Mouse (Mus musculus): ENCODE measurements at regions not wholly inside any gene's neighbourhood (a gene's known extent, or its start where the extent isn't known, plus 50 kb on each side); places are given as distances from the start of the nearest gene placed in this dataset.

GRCm38 (mm10) chr14:48891216-48891615, 174.7 kb upstream of the Ap5m1 start:
- Histone ChIP-seq H3K36me3 (no peaks in the 10 kb centered on the region), H3K4me1 (no peaks in the 10 kb centered on the region), H3K9me3 (replicated peaks) (no peaks in the 10 kb centered on the region), H3K27ac (no peak overlapping the region), H3K27me3 (replicated peaks) (peaks cover 20% of the 10 kb centered on the region; the same call in 1 of the 2 replicates), H3K9ac (no peak overlapping the region), H3K4me2 (no peak overlapping the region), H3K4me3 (no peak overlapping the region)
- no peak for ATAC-seq
- WGBS (ENCODE audit: insufficient replicate concordance): 58% methylated on average over 9 of the region's 9 CpGs

GRCm38 (mm10) chr14:48888954-48889353, 176.9 kb upstream of the Ap5m1 start:
- no peak overlapping the region for H3K9ac ChIP-seq
- H3K27ac ChIP-seq: no peak overlapping the region
- 10% methylated on average over 13 of the region's 13 CpGs for WGBS (ENCODE audit: insufficient replicate concordance)
- H3K9me3 ChIP-seq (replicated peaks): no peaks in the 10 kb centered on the region
- ATAC-seq: no peak
- peaks cover 10% of the 10 kb centered on the region; the same call in 1 of the 2 replicates for H3K27me3 ChIP-seq (replicated peaks)
- no peak overlapping the region for H3K4me3 ChIP-seq
- H3K36me3 ChIP-seq: no peaks in the 10 kb centered on the region
- H3K4me1 ChIP-seq: no peaks in the 10 kb centered on the region
- no peak overlapping the region for H3K4me2 ChIP-seq

GRCm38 (mm10) chr14:48880041-48880440, 185.9 kb upstream of the Ap5m1 start:
- Histone ChIP-seq H3K9me3 (replicated peaks) (no peaks in the 10 kb centered on the region), H3K27me3 (replicated peaks) (0 out of 2 replicates have a peak, but pooled peaks cover 5% of the 10 kb centered on the region), H3K9ac (no peak overlapping the region), H3K4me2 (no peak overlapping the region), H3K4me1 (no peaks in the 10 kb centered on the region), H3K27ac (no peak overlapping the region), H3K36me3 (no peaks in the 10 kb centered on the region), H3K4me3 (no peak overlapping the region)
- no peak for ATAC-seq
- 59% methylated on average over 6 of the region's 6 CpGs for WGBS (ENCODE audit: insufficient replicate concordance)

GRCm38 (mm10) chr14:48877998-48878657, 187.8 kb upstream of the Ap5m1 start:
- Histone ChIP-seq H3K4me2 (no peak overlapping the region), H3K4me3 (no peak overlapping the region), H3K27ac (no peak overlapping the region), H3K36me3 (no peaks in the 10 kb centered on the region), H3K27me3 (replicated peaks) (0 out of 2 replicates have a peak, but pooled peaks cover 5% of the 10 kb centered on the region), H3K9ac (no peak overlapping the region), H3K4me1 (no peaks in the 10 kb centered on the region), H3K9me3 (replicated peaks) (no peaks in the 10 kb centered on the region)
- no peak for ATAC-seq
- WGBS (ENCODE audit: insufficient replicate concordance): 70% methylated on average over 12 of the region's 12 CpGs

- Histone ChIP-seq H3K27me3 (replicated peaks) (no peaks in the 10 kb centered on the region), H3K9ac (no peak overlapping the region), H3K9me3 (replicated peaks) (no peaks in the 10 kb centered on the region), H3K4me3 (no peak overlapping the region), H3K27ac (no peak overlapping the region), H3K36me3 (no peaks in the 10 kb centered on the region), H3K4me1 (no peaks in the 10 kb centered on the region), H3K4me2 (no peak overlapping the region)
- no peak for ATAC-seq
- WGBS (ENCODE audit: insufficient replicate concordance): 76% methylated on average over 3 of the region's 3 CpGs
Measured at GRCm38 (mm10) chr14:48871313-48871712, 194.6 kb upstream of the Ap5m1 start.

- Histone ChIP-seq H3K27me3 (replicated peaks) (no peaks in the 10 kb centered on the region), H3K36me3 (no peaks in the 10 kb centered on the region), H3K27ac (no peak overlapping the region), H3K9ac (no peak overlapping the region), H3K4me1 (no peaks in the 10 kb centered on the region), H3K4me3 (no peak overlapping the region), H3K4me2 (no peak overlapping the region), H3K9me3 (replicated peaks) (no peaks in the 10 kb centered on the region)
- ATAC-seq: no peak
- WGBS (ENCODE audit: insufficient replicate concordance): 63% methylated on average over 10 of the region's 10 CpGs
Measured at GRCm38 (mm10) chr14:48869956-48870355, 195.9 kb upstream of the Ap5m1 start.

GRCm38 (mm10) chr14:48855453-48855852, 181.8 kb upstream of the Otx2 start:
- Histone ChIP-seq H3K27me3 (replicated peaks) (peaks cover 23% of the 10 kb centered on the region; the same call in 1 of the 2 replicates), H3K4me1 (peaks cover 9% of the 10 kb centered on the region), H3K4me3 (no peak overlapping the region), H3K9ac (no peak overlapping the region), H3K4me2 (no peak overlapping the region), H3K36me3 (no peaks in the 10 kb centered on the region), H3K27ac (no peak overlapping the region), H3K9me3 (replicated peaks) (no peaks in the 10 kb centered on the region)
- 72% methylated on average over 5 of the region's 5 CpGs for WGBS (ENCODE audit: insufficient replicate concordance)
- no peak for ATAC-seq

GRCm38 (mm10) chr14:48854188-48854924, 180.7 kb upstream of the Otx2 start:
- Histone ChIP-seq H3K9ac (no peak overlapping the region), H3K4me3 (no peak overlapping the region), H3K36me3 (no peaks in the 10 kb centered on the region), H3K27ac (no peak overlapping the region), H3K9me3 (replicated peaks) (no peaks in the 10 kb centered on the region), H3K4me1 (peaks cover 9% of the 10 kb centered on the region), H3K4me2 (no peak overlapping the region), H3K27me3 (replicated peaks) (peaks cover 23% of the 10 kb centered on the region; the same call in 1 of the 2 replicates)
- WGBS (ENCODE audit: insufficient replicate concordance): 22% methylated on average over 9 of the region's 9 CpGs
- ATAC-seq: no peak

- Histone ChIP-seq H3K36me3 (no peaks in the 10 kb centered on the region), H3K4me3 (no peak overlapping the region), H3K9me3 (replicated peaks) (no peaks in the 10 kb centered on the region), H3K27me3 (replicated peaks) (peaks cover 23% of the 10 kb centered on the region; the same call in 1 of the 2 replicates), H3K27ac (no peak overlapping the region), H3K4me1 (peaks cover 9% of the 10 kb centered on the region), H3K9ac (no peak overlapping the region), H3K4me2 (no peak overlapping the region)
- ATAC-seq: no peak
- 52% methylated on average over 7 of the region's 7 CpGs for WGBS (ENCODE audit: insufficient replicate concordance)
Measured at GRCm38 (mm10) chr14:48853479-48854187, 180.0 kb upstream of the Otx2 start.

- Histone ChIP-seq H3K9ac (no peak overlapping the region), H3K4me1 (peaks cover 9% of the 10 kb centered on the region), H3K4me2 (peak overlapping the region; percentile 43), H3K4me3 (no peak overlapping the region; the same call in 1 of the 2 replicates), H3K27ac (no peak overlapping the region), H3K27me3 (replicated peaks) (peaks cover 23% of the 10 kb centered on the region; the same call in 1 of the 2 replicates), H3K9me3 (replicated peaks) (no peaks in the 10 kb centered on the region), H3K36me3 (no peaks in the 10 kb centered on the region)
- 5% methylated on average over 15 of the region's 15 CpGs for WGBS (ENCODE audit: insufficient replicate concordance)
- ATAC-seq: no peak
Measured at GRCm38 (mm10) chr14:48852787-48853186, 179.2 kb upstream of the Otx2 start.

- Histone ChIP-seq H3K9ac (no peak overlapping the region), H3K4me2 (no peak overlapping the region), H3K27ac (no peak overlapping the region), H3K4me1 (peaks cover 9% of the 10 kb centered on the region), H3K9me3 (replicated peaks) (no peaks in the 10 kb centered on the region), H3K36me3 (no peaks in the 10 kb centered on the region), H3K27me3 (replicated peaks) (peaks cover 23% of the 10 kb centered on the region; the same call in 1 of the 2 replicates), H3K4me3 (no peak overlapping the region)
- WGBS (ENCODE audit: insufficient replicate concordance): 47% methylated on average over 4 of the region's 4 CpGs
- ATAC-seq: no peak
Measured at GRCm38 (mm10) chr14:48852061-48852460, 178.4 kb upstream of the Otx2 start.

GRCm38 (mm10) chr14:48842861-48843260, 169.2 kb upstream of the Otx2 start:
- 76% methylated on average over 4 of the region's 4 CpGs for WGBS (ENCODE audit: insufficient replicate concordance)
- Histone ChIP-seq H3K9ac (no peak overlapping the region), H3K27ac (no peak overlapping the region), H3K4me1 (no peaks in the 10 kb centered on the region), H3K9me3 (replicated peaks) (no peaks in the 10 kb centered on the region), H3K4me3 (no peak overlapping the region), H3K36me3 (no peaks in the 10 kb centered on the region), H3K27me3 (replicated peaks) (no peaks in the 10 kb centered on the region), H3K4me2 (no peak overlapping the region)
- ATAC-seq: no peak
